Mouse (Mus musculus) forebrain, embryonic 13.5 days (tissue): Measurements from ENCODE around the gene Ddx41. TPM values are rescaled to one million over a fixed set of nuclear protein-coding genes. Genes with fewer than 3 reads are reported as not detected.

Source experiments
- ATAC-seq: fragments of 200-750 bp; cut with Nextera tagmentation; 2 replicates; pipeline ENCODE4 v1.8.0; 2017
- H3K27ac ChIP-seq: fragments of 300-500 bp; sonication (generic); 2 replicates; pipeline ENCODE4 v1.5.1; 2015; ENCODE audit warnings: inconsistent platforms, mild to moderate bottlenecking, moderate library complexity
- H3K27me3 ChIP-seq: fragments of 300-500 bp; sonication (generic); 2 replicates; pipeline ENCODE4 v1.6.1; 2015; ENCODE audit warnings: mild to moderate bottlenecking, inconsistent platforms
- H3K36me3 ChIP-seq: fragments of 300-500 bp; sonication (generic); 2 replicates; pipeline ENCODE4 v1.6.1; 2015; ENCODE audit warnings: mild to moderate bottlenecking, inconsistent platforms; ENCODE audit not compliant: poor library complexity, severe bottlenecking
- H3K4me1 ChIP-seq: fragments of 300-500 bp; sonication (generic); 2 replicates; pipeline ENCODE4 v1.6.1; 2015; ENCODE audit warnings: inconsistent platforms
- H3K4me2 ChIP-seq: fragments of 300-500 bp; sonication (generic); 2 replicates; pipeline ENCODE4 v1.6.1; 2015; ENCODE audit warnings: inconsistent platforms, mild to moderate bottlenecking, moderate library complexity
- H3K4me3 ChIP-seq: fragments of 300-500 bp; sonication (generic); 2 replicates; pipeline ENCODE4 v1.5.1; 2015; ENCODE audit warnings: mild to moderate bottlenecking, inconsistent platforms
- H3K9ac ChIP-seq: fragments of 300-500 bp; sonication (generic); 2 replicates; pipeline ENCODE4 v1.6.1; 2015; ENCODE audit warnings: mild to moderate bottlenecking, inconsistent platforms
- H3K9me3 ChIP-seq: fragments of 300-500 bp; sonication (generic); replicated peaks from 2 replicates; pipeline ENCODE4 v1.6.1; 2016; ENCODE audit warnings: inconsistent platforms
- WGBS: fragments of 180-500 bp; shearing (Covaris S2); methylation state at CpG from one replicate; pipeline ENCODE4 v1.1.7; 2015; 5-methylcytosine and 5-hydroxymethylcytosine counted together
- microRNA-seq: library from miRNA; unstranded; fragments of <30 nt; microRNA quantifications from one replicate; pipeline ENCODE4, GENCODE M21; 2016
- polyA plus RNA-seq: library from polyadenylated mRNA; unstranded; fragments of >200 nt; fragmentation: Nextera tagmentation; extraction: Ambion mirVana; gene quantifications from 2 replicates; pipeline ENCODE4 v1.2.1, GENCODE M21; 2015

Gene Ddx41
- polyA plus RNA-seq, 1 experiment from 2014 or later: 67.3 TPM

DNA sequence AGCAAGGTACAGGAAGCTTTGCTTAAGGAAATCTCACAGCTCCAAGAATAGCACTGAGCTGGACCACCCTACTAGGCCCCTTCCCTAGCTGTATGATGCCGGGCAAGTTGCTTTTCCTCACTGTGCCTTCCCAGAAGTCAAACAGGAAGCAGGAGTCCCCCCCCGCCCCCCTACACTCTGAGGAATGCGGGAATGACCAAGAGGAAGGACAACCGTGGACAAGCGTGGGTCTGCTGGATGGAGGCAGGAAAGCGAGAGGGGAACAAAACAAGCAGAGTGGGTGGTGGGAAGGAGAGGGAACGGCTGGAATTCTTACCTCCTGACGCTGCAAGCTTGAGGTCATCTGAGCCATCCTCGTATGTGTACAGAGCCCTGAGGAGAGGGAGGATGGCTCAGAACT is 53.4 kb downstream of the Ddx41 start:
- Histone ChIP-seq H3K4me1 (peaks cover 51% of the 10 kb centered on the region), H3K9ac (peak overlapping the region; percentile 100), H3K36me3 (peaks cover 57% of the 10 kb centered on the region), H3K4me3 (peak overlapping the region; percentile 99), H3K27ac (peak overlapping the region; percentile 99), H3K9me3 (no peaks in the 10 kb centered on the region), H3K27me3 (no peaks in the 10 kb centered on the region), H3K4me2 (peak overlapping the region; percentile 98)
- 49% methylated on average over 9 of the region's 9 CpGs for WGBS
- no peak for ATAC-seq

DNA sequence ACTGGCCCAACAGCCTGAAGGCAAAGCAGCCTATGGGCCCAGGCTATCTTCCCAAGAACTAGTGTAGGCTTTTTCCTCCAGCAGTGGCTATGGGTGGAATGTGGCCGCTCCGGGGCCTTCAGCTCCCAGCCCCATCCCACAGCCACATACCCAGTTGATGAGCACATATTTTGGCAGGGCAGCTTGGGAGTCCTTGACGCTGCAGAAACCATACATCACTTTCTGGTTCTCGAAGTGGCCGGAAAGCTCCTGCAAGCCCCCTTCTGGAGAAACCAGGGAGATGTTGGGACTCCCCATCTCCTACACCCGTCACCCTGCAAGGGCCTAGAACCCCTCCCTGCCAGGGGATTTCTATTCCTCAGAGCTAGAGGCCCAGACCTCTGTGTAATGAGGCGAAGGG is 53.9 kb downstream of the Ddx41 start:
- peak overlapping the region; percentile 99; the same call in 1 of the 2 replicates for H3K4me3 ChIP-seq
- H3K27ac ChIP-seq: peak overlapping the region; percentile 99
- no peaks in the 10 kb centered on the region for H3K9me3 ChIP-seq
- peaks cover 62% of the 10 kb centered on the region for H3K36me3 ChIP-seq
- 85% methylated on average over 7 of the region's 7 CpGs for WGBS
- ATAC-seq: no peak
- H3K27me3 ChIP-seq: no peaks in the 10 kb centered on the region
- peaks cover 50% of the 10 kb centered on the region for H3K4me1 ChIP-seq
- H3K4me2 ChIP-seq: peak overlapping the region; percentile 98
- H3K9ac ChIP-seq: peak overlapping the region; percentile 100

Small RNAs within 50 kb of the gene (microRNA-seq; reads per million reads assigned to microRNA genes)
- gene Mir6945: 1.6 reads per million

Other genes with a start within 250 kb of the Ddx41 start
- gene Prelid1, start 216.2 kb downstream of the Ddx41 start, polyA plus RNA-seq: 309 and 331 TPM in 2 replicates
- gene Rab24, start 214.7 kb downstream of the Ddx41 start, polyA plus RNA-seq: 102 and 105 TPM in 2 replicates
- gene Mxd3, start 206.8 kb downstream of the Ddx41 start, polyA plus RNA-seq: 42.8 and 44.6 TPM in 2 replicates
- gene Lman2, start 173.9 kb downstream of the Ddx41 start, polyA plus RNA-seq: 57.9 and 60.5 TPM in 2 replicates
- 0.30 and 0.40 TPM in 2 replicates for gene Rgs14, start 166.9 kb downstream of the Ddx41 start, polyA plus RNA-seq
- gene Slc34a1, start 138.5 kb downstream of the Ddx41 start, polyA plus RNA-seq: not detected in 2 replicates
- 0.60 TPM in 1 of 2 replicates, not detected in the other for gene Pfn3, start 121.4 kb downstream of the Ddx41 start, polyA plus RNA-seq
- gene F12, start 109.9 kb downstream of the Ddx41 start, polyA plus RNA-seq: not detected in 2 replicates
- gene Grk6, start 91.6 kb downstream of the Ddx41 start, polyA plus RNA-seq: 24.9 and 26.9 TPM in 2 replicates
- gene Prr7, start 72.4 kb downstream of the Ddx41 start, polyA plus RNA-seq: 1.6 and 2.2 TPM in 2 replicates
- gene Dbn1, start 48.5 kb downstream of the Ddx41 start, polyA plus RNA-seq: 639 and 641 TPM in 2 replicates
- 152 and 157 TPM in 2 replicates for gene Pdlim7, start 23.0 kb downstream of the Ddx41 start, polyA plus RNA-seq
- 2.1 and 3.7 TPM in 2 replicates for gene Dok3, start 7.4 kb downstream of the Ddx41 start, polyA plus RNA-seq
- gene Fam193b, start 34.5 kb upstream of the Ddx41 start, polyA plus RNA-seq: 58.1 and 58.7 TPM in 2 replicates
- gene Tmed9, start 37.1 kb upstream of the Ddx41 start, polyA plus RNA-seq: 101 and 120 TPM in 2 replicates
- 34.7 and 35.8 TPM in 2 replicates for gene B4galt7, start 63.2 kb upstream of the Ddx41 start, polyA plus RNA-seq
- gene Caml, start 86.3 kb upstream of the Ddx41 start, polyA plus RNA-seq: 88.0 and 88.7 TPM in 2 replicates
- 36.6 and 38.6 TPM in 2 replicates for gene Ddx46, start 98.4 kb upstream of the Ddx41 start, polyA plus RNA-seq
- gene B230219D22Rik, start 156.5 kb upstream of the Ddx41 start, polyA plus RNA-seq: 58.4 and 60.6 TPM in 2 replicates
- 98.2 and 108 TPM in 2 replicates for gene Txndc15, start 178.0 kb upstream of the Ddx41 start, polyA plus RNA-seq
- 24.5 and 25.9 TPM in 2 replicates for gene Pcbd2, start 190.7 kb upstream of the Ddx41 start, polyA plus RNA-seq
- gene Catsper3, start 247.9 kb upstream of the Ddx41 start, polyA plus RNA-seq: 0.17 TPM in 1 of 2 replicates, not detected in the other